Mouse (Mus musculus) heart, embryonic 12.5 days (tissue): Measurements from ENCODE around the gene Rac3. TPM values are rescaled to one million over a fixed set of nuclear protein-coding genes. Genes with fewer than 3 reads are reported as not detected.
"Not testable (repeated sequence)": the region's sequence is repeated elsewhere in the genome, so short reads cannot be mapped to it uniquely, and the experiment has no call there.

Source experiments
- ATAC-seq: fragments of 200-750 bp; cut with Nextera tagmentation; 2 replicates; pipeline ENCODE4 v1.8.0; 2017; ENCODE audit warnings: moderate TSS enrichment, moderate library complexity; ENCODE audit not compliant: insufficient number of reproducible peaks, low FRiP score
- H3K27ac ChIP-seq: fragments of 300-500 bp; sonication (generic); 2 replicates; pipeline ENCODE4 v1.5.1; 2016; ENCODE audit warnings: mild to moderate bottlenecking, moderate library complexity; ENCODE audit not compliant: poor library complexity, severe bottlenecking
- H3K27me3 ChIP-seq: fragments of 300-500 bp; sonication (generic); replicated peaks from 2 replicates; pipeline ENCODE4 v1.6.1; 2016; ENCODE audit warnings: mild to moderate bottlenecking, moderate library complexity
- H3K36me3 ChIP-seq: fragments of 300-500 bp; sonication (generic); 2 replicates; pipeline ENCODE4 v1.6.1; 2016; ENCODE audit warnings: mild to moderate bottlenecking, moderate library complexity
- H3K4me1 ChIP-seq: fragments of 300-500 bp; sonication (generic); replicated peaks from 2 replicates; pipeline ENCODE4 v1.6.1; 2016; ENCODE audit warnings: mild to moderate bottlenecking
- H3K4me2 ChIP-seq: fragments of 300-500 bp; sonication (generic); 2 replicates; pipeline ENCODE4 v1.6.1; 2016; ENCODE audit warnings: mild to moderate bottlenecking, moderate library complexity
- H3K4me3 ChIP-seq: fragments of 300-500 bp; sonication (generic); 2 replicates; pipeline ENCODE4 v1.5.1; 2016; ENCODE audit warnings: mild to moderate bottlenecking
- H3K9ac ChIP-seq: fragments of 300-500 bp; sonication (generic); 2 replicates; pipeline ENCODE4 v1.6.1; 2016; ENCODE audit warnings: mild to moderate bottlenecking, moderate library complexity
- H3K9me3 ChIP-seq: fragments of 300-500 bp; sonication (generic); replicated peaks from 2 replicates; pipeline ENCODE4 v1.6.1; 2016; ENCODE audit warnings: mild to moderate bottlenecking, moderate library complexity
- WGBS: fragments of 180-500 bp; shearing (Covaris S2); methylation state at CpG from one replicate; pipeline ENCODE4 v1.1.7; 2016; 5-methylcytosine and 5-hydroxymethylcytosine counted together
- polyA plus RNA-seq: library from polyadenylated mRNA; unstranded; fragments of >200 nt; fragmentation: Nextera tagmentation; extraction: Ambion mirVana; gene quantifications from 2 replicates; pipeline ENCODE4 v1.2.1, GENCODE M21; 2016

Rac3 gene
- polyA plus RNA-seq, 1 experiment from 2014 or later = 7.6 TPM

- no peak for ATAC-seq
- Histone ChIP-seq H3K27ac (no peak overlapping the region), H3K4me3 (no peak overlapping the region), H3K4me2 (no peak overlapping the region), H3K4me1 (peaks cover 10% of the 10 kb centered on the region), H3K9me3 (peaks cover 32% of the 10 kb centered on the region), H3K36me3 (no peaks in the 10 kb centered on the region), H3K27me3 (peaks cover 25% of the 10 kb centered on the region), H3K9ac (no peak overlapping the region)
- 79% methylated on average over 9 of the region's 9 CpGs for WGBS
These were observed 39.0 kb downstream of the Rac3 start for GRCm38 (mm10) chr11:120760236-120760635.

GRCm38 (mm10) chr11:120761811-120762671 is 40.8 kb downstream of the Rac3 start:
- Histone ChIP-seq H3K4me3 (peak overlapping the region; percentile 23), H3K27ac (no peak overlapping the region), H3K9me3 (peaks cover 26% of the 10 kb centered on the region), H3K4me2 (peak overlapping the region; percentile 61), H3K27me3 (peaks cover 37% of the 10 kb centered on the region), H3K4me1 (peaks cover 10% of the 10 kb centered on the region), H3K36me3 (no peaks in the 10 kb centered on the region), H3K9ac (peak overlapping the region; percentile 5; the same call in 1 of the 2 replicates)
- ATAC-seq = peak; percentile 33
- 59% methylated on average over 14 of the region's 14 CpGs for WGBS

GRCm38 (mm10) chr11:120762672-120763041 is 41.4 kb downstream of the Rac3 start, which contains the start of gene Hmga1b:
Gene Hmga1b (plus strand): TSS chr11:120762794.
- WGBS = 9% methylated on average over 14 of the region's 14 CpGs
- H3K4me3 ChIP-seq = peak within 1 kb of the TSS; percentile 23

GRCm38 (mm10) chr11:120763121-120763999 is 42.1 kb downstream of the Rac3 start:
- Histone ChIP-seq H3K4me2 (peak overlapping the region; percentile 61), H3K27me3 (peaks cover 47% of the 10 kb centered on the region), H3K9me3 (peaks cover 14% of the 10 kb centered on the region), H3K4me3 (peak overlapping the region; percentile 23)
- not testable (repeated sequence) for H3K4me1 ChIP-seq, H3K36me3 ChIP-seq, H3K27ac ChIP-seq, H3K9ac ChIP-seq
- WGBS = 16% methylated on average over 8 of the region's 23 CpGs
- peak; percentile 22 for ATAC-seq

More at GRCm38 (mm10) chr11:120762672-120763041, 41.4 kb downstream of the Rac3 start, which contains the start of gene Hmga1b:
- H3K36me3 ChIP-seq, H3K4me1 ChIP-seq, H3K27ac ChIP-seq, ATAC-seq: not testable (repeated sequence)
- Histone ChIP-seq H3K27me3 (peaks cover 41% of the 10 kb centered on the region), H3K4me2 (peak within 1 kb of the TSS; percentile 61), H3K9me3 (peaks cover 21% of the 10 kb centered on the region), H3K9ac (peak within 1 kb of the TSS; percentile 5; the same call in 1 of the 2 replicates)

GRCm38 (mm10) chr11:120767023-120767422 is 45.8 kb downstream of the Rac3 start:
- not testable (repeated sequence) for H3K4me3 ChIP-seq, H3K9me3 ChIP-seq, ATAC-seq, H3K9ac ChIP-seq, H3K36me3 ChIP-seq, H3K4me2 ChIP-seq, H3K27ac ChIP-seq, H3K4me1 ChIP-seq
- H3K27me3 ChIP-seq = peaks cover 40% of the 10 kb centered on the region
- WGBS = 58% methylated on average over 4 of the region's 7 CpGs

- 53% methylated on average over 1 of the region's 1 CpGs for WGBS
- no peak overlapping the region for H3K4me2 ChIP-seq
- no peaks in the 10 kb centered on the region for H3K36me3 ChIP-seq
- ATAC-seq = no peak
- H3K4me3 ChIP-seq = no peak overlapping the region
- H3K27ac ChIP-seq = no peak overlapping the region
- H3K9ac ChIP-seq = no peak overlapping the region
- no peaks in the 10 kb centered on the region for H3K9me3 ChIP-seq
- no peaks in the 10 kb centered on the region; the same call in 1 of the 2 replicates for H3K4me1 ChIP-seq
- H3K27me3 ChIP-seq = peaks cover 36% of the 10 kb centered on the region
These were observed 46.9 kb downstream of the Rac3 start for GRCm38 (mm10) chr11:120768206-120768605.

- H3K27me3 ChIP-seq = peaks cover 24% of the 10 kb centered on the region
- no peaks in the 10 kb centered on the region for H3K36me3 ChIP-seq
- H3K27ac ChIP-seq = no peak overlapping the region
- H3K4me3 ChIP-seq = no peak overlapping the region
- no peak overlapping the region for H3K4me2 ChIP-seq
- H3K9me3 ChIP-seq = no peaks in the 10 kb centered on the region
- no peak overlapping the region for H3K9ac ChIP-seq
- WGBS = 64% methylated on average over 3 of the region's 3 CpGs
- no peak for ATAC-seq
- no peaks in the 10 kb centered on the region; the same call in 1 of the 2 replicates for H3K4me1 ChIP-seq
These were observed 51.5 kb downstream of the Rac3 start for GRCm38 (mm10) chr11:120772749-120773148.

Other genes with a start within 250 kb of the Rac3 start
- gene Mrpl12, start 236.9 kb upstream of the Rac3 start, polyA plus RNA-seq = 208 and 219 TPM in 2 replicates
- gene Slc25a10, start 229.6 kb upstream of the Rac3 start, polyA plus RNA-seq = 44.2 and 46.2 TPM in 2 replicates
- gene Gcgr, start 190.8 kb upstream of the Rac3 start, polyA plus RNA-seq = 1.2 and 1.4 TPM in 2 replicates
- 126 and 130 TPM in 2 replicates for gene Mcrip1, start 171.7 kb upstream of the Rac3 start, polyA plus RNA-seq
- not detected in 2 replicates for gene Ppp1r27, start 170.3 kb upstream of the Rac3 start, polyA plus RNA-seq
- 478 and 480 TPM in 2 replicates for gene P4hb, start 148.2 kb upstream of the Rac3 start, polyA plus RNA-seq
- 422 and 442 TPM in 2 replicates for gene Arhgdia, start 139.8 kb upstream of the Rac3 start, polyA plus RNA-seq
- gene Alyref, start 123.1 kb upstream of the Rac3 start, polyA plus RNA-seq = 356 and 361 TPM in 2 replicates
- 174 and 175 TPM in 2 replicates for gene Anapc11, start 123.0 kb upstream of the Rac3 start, polyA plus RNA-seq
- gene Npb, start 113.0 kb upstream of the Rac3 start, polyA plus RNA-seq = 13.6 and 20.3 TPM in 2 replicates
- 82.1 and 82.9 TPM in 2 replicates for gene Pcyt2, start 103.5 kb upstream of the Rac3 start, polyA plus RNA-seq
- gene Sirt7, start 96.2 kb upstream of the Rac3 start, polyA plus RNA-seq = 20.1 and 20.4 TPM in 2 replicates
- gene Mafg, start 87.9 kb upstream of the Rac3 start, polyA plus RNA-seq = 27.9 and 31.5 TPM in 2 replicates
- 23.1 and 23.9 TPM in 2 replicates for gene Pycr1, start 77.7 kb upstream of the Rac3 start, polyA plus RNA-seq
- 9.8 and 10.9 TPM in 2 replicates for gene Myadml2, start 73.3 kb upstream of the Rac3 start, polyA plus RNA-seq
- gene Notum, start 60.3 kb upstream of the Rac3 start, polyA plus RNA-seq = 4.7 and 5.2 TPM in 2 replicates
- gene Aspscr1, start 48.5 kb upstream of the Rac3 start, polyA plus RNA-seq = 103 and 114 TPM in 2 replicates
- 117 and 119 TPM in 2 replicates for gene Cenpx, start 7.7 kb upstream of the Rac3 start, polyA plus RNA-seq
- gene Lrrc45, start 7.5 kb upstream of the Rac3 start, polyA plus RNA-seq = 35.2 and 37.0 TPM in 2 replicates
- gene Dcxr, start 5.8 kb downstream of the Rac3 start, polyA plus RNA-seq = 4.3 and 5.4 TPM in 2 replicates
- gene Cbr2, start 10.6 kb downstream of the Rac3 start, polyA plus RNA-seq = 1.1 and 1.9 TPM in 2 replicates
- gene Hmga1b, start 41.3 kb downstream of the Rac3 start, polyA plus RNA-seq = 3.5 and 5.3 TPM in 2 replicates
- 23.2 and 24.9 TPM in 2 replicates for gene Rfng, start 62.7 kb downstream of the Rac3 start, polyA plus RNA-seq
- gene Gps1, start 62.8 kb downstream of the Rac3 start, polyA plus RNA-seq = 139 and 140 TPM in 2 replicates
- gene Dus1l, start 74.9 kb downstream of the Rac3 start, polyA plus RNA-seq = 48.0 and 48.3 TPM in 2 replicates
- gene Fasn, start 103.1 kb downstream of the Rac3 start, polyA plus RNA-seq = 45.1 and 47.5 TPM in 2 replicates
- 4.7 and 4.9 TPM in 2 replicates for gene Ccdc57, start 211.4 kb downstream of the Rac3 start, polyA plus RNA-seq
- 289 and 290 TPM in 2 replicates for gene Slc16a3, start 227.0 kb downstream of the Rac3 start, polyA plus RNA-seq